Mouse (Mus musculus) yolk sac, embryonic 10.5 days (tissue): Measurements from ENCODE around the gene Gm49721.
A peak's percentile ranks its signal among the peaks of the same experiment; 100 is the strongest.
"Not testable (repeated sequence)": the region's sequence is repeated elsewhere in the genome, so short reads cannot be mapped to it uniquely, and the experiment has no call there.

Experiments
- DNase-seq: peaks from one replicate; pipeline ENCODE4 v3.0.0-alpha.2; 2017; ENCODE audit warnings: low spot score

The Gm49721 gene

GRCm38 (mm10) chr17:6978287-6979248, at the start of gene Gm49721:
TSS of gene Gm49721 (plus strand) at chr17:6978904.
- DNase-seq = peak; percentile 25

- not testable (repeated sequence) for DNase-seq
Observed at GRCm38 (mm10) chr17:6931625-6932024, 47.1 kb upstream of the Gm49721 start.

- not testable (repeated sequence) for DNase-seq
Observed at GRCm38 (mm10) chr17:6942560-6942959, 36.1 kb upstream of the Gm49721 start.

- DNase-seq = not testable (repeated sequence)
Observed at GRCm38 (mm10) chr17:6947637-6947983, 31.1 kb upstream of the Gm49721 start.

DNA sequence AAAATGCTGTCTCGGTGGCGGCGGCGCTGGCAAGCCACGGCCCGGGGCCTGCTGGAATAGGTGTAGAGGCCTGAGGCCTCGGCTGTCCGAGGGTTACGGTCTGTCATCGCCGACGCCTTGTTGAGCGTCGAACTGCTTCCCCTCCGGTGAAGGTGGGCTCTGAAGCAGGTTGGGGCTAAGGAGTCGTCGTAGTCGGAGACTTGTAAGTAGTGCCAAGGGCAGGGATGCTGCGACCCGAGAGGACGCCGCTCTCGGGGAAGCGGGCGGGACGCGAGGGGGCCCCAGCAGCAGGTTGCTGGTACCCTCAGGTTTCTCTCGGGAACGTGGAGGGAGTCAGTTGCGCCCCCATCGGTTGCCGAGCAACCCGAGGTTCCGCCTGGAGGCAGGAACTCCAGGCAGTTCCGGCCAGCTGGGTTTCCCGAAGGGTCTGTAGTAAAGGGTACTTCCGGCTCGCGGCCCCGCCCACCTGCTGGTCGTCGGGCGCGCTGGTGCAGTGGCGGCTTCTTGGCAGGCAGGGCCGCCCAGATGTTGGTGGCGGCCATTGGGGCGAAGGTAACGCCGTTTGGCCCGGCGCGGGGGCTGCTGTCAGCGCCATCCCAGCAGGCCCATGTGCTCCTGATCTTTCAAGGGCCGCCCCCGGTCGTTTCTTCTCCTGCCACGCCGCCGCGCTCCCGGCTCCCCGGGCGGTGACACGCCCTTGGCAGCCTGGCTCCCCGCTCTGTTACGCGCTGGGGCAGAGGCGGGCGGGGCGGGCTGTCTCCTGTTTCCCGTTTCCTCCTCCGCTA, 30.5 kb upstream of the Gm49721 start, which contains the start of gene Rsph3b:
Gene Rsph3b (minus strand): TSS at position 699 of the 785 bp plus-strand sequence.
- peak; percentile 90 for DNase-seq

GRCm38 (mm10) chr17:6948769-6949228, 29.9 kb upstream of the Gm49721 start:
- not testable (repeated sequence) for DNase-seq

GRCm38 (mm10) chr17:6958881-6959280, 19.8 kb upstream of the Gm49721 start:
- DNase-seq = not testable (repeated sequence)

GRCm38 (mm10) chr17:6959543-6960259, 19.0 kb upstream of the Gm49721 start:
- not testable (repeated sequence) for DNase-seq

- DNase-seq = not testable (repeated sequence)
Observed at GRCm38 (mm10) chr17:6960349-6960748, 18.4 kb upstream of the Gm49721 start.

- peak; percentile 29 for DNase-seq
Observed at GRCm38 (mm10) chr17:6960776-6961175, 17.9 kb upstream of the Gm49721 start, which contains the start of gene Tagap1. TSS of gene Tagap1 (minus strand) at chr17:6961156.

DNA sequence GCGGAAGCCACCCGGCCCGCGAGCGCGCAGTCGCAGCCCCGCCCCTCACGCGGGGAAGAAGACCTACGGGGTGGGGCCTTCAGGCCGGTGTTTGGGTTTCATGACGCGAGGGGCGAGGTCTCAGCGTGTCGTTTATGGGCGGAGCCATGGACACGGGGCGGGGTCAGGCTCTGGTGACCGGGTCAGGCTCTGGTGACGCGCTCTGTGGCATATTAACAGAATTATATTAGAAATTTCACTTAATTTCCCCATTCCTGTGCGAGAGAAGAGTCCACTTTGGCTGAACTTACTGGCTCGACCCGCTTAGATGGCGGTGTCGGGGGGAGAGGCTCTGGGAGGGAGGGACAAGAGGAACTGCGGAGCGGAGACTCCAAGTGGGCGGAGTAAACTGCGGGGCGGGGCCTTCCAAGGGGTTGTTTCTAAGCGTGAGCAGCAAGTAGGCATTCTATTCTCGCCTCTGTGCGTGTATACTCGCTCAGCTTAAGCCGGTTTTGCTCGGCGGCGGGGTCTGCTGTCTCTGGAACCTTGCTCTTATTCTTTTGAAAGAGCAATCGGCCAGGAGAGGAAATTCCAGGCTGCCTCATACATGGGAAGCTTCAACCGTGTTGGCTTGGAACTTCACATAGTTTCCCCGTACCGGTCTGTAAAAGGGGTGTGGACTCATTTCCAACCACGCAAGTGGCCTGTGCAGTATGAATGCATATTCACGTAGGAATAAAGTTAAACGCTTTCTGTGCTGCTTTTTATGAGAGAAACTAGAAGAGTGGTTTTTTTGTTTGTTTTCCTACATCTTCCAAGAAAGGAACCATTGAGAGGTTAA, 17.3 kb upstream of the Gm49721 start:
- peak; percentile 28 for DNase-seq

- DNase-seq = not testable (repeated sequence)
Observed at GRCm38 (mm10) chr17:6962339-6962738, 16.4 kb upstream of the Gm49721 start.

GRCm38 (mm10) chr17:6962936-6963335, 15.8 kb upstream of the Gm49721 start:
- not testable (repeated sequence) for DNase-seq

DNA sequence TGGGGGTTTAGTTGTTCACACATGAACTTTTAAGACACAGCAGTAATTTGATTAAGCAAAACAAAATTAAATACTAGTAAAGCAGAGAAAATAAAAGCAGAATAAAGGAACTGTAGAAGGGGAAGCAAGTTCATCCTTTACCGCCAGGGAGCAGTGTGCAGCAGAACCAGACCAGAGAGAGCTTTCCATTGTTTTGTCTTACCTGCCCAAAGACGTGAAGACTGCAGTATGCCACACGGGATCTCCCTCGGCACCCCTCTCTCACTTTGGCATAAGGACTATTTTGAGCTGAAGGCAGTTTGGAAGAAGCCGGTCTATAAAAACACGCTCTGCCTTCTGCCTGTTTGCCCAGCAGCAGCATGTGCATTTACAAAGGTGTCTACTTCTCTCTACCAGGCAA, 13.3 kb upstream of the Gm49721 start:
- not testable (repeated sequence) for DNase-seq

DNA sequence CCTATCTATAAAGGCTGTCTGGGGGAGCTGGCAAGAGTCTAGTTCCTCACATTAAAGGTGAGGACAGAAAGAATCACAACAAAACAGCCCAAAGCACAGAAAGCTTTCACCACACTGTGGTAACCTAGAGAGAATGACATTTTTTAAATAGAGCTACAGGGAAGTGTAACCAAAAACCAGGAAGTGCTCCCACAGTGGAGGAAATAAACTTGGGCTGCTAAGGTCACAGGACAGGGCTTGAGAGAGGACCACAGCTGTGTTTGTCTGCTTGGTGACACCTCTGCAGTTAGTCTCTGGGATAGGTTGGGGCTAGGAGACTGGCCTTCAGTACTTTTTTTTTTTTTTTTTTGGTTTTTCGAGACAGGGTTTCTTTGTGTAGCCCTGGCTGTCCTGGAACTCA, 11.0 kb upstream of the Gm49721 start:
- DNase-seq = not testable (repeated sequence)

- not testable (repeated sequence) for DNase-seq
Observed at GRCm38 (mm10) chr17:6970334-6970733, 8.4 kb upstream of the Gm49721 start, which contains the start of gene Rnaset2b. TSS of gene Rnaset2b (plus strand) at chr17:6970634.

- DNase-seq = not testable (repeated sequence)
Observed at GRCm38 (mm10) chr17:6971238-6971637, 7.5 kb upstream of the Gm49721 start.

- not testable (repeated sequence) for DNase-seq
Observed at GRCm38 (mm10) chr17:6972836-6973396, 5.8 kb upstream of the Gm49721 start.

GRCm38 (mm10) chr17:6974985-6975384, 3.7 kb upstream of the Gm49721 start:
- DNase-seq = not testable (repeated sequence)

DNA sequence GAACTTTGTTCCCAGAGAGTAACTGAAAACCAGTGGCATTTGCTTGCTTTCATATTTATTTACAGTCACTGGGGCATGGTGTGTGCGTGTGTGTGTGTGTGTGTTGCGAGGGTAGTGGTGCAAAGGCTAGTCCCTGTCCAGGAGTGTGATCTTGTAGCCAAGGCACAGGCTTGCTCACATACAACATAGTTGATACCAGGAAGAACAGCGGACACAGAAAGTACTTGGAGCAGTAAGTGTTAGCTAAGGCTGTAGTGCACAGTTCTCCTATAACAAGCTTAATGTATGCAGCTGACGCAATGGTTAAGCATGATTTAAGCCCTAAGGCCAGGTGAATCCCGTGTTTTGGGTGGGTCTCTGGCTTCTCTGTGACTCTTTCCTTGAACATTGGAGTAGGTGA, 676 bp downstream of the Gm49721 start:
- DNase-seq = peak; percentile 9
